Mouse (Mus musculus) small intestine, adult 2 months (tissue): ENCODE measurements around the gene Uhrf1bp1l.

Source experiments
- CTCF ChIP-seq: fragments of 200-500 bp; IDR thresholded peaks from 2 replicates; pipeline ENCODE4 v1.5.1; 2012; ENCODE audit warnings: low read depth, mild to moderate bottlenecking, control low read depth, inconsistent platforms, low read length, moderate library complexity, mixed read lengths; ENCODE audit not compliant: insufficient replicate concordance, insufficient read length; ENCODE audit errors: extremely low read depth
- POLR2A ChIP-seq: fragments of 200-500 bp; IDR thresholded peaks from 2 replicates; pipeline ENCODE4 v1.6.1; 2012; ENCODE audit warnings: low read depth, mild to moderate bottlenecking, control low read depth, inconsistent platforms, low read length, moderate library complexity

GRCm38 (mm10) chr10:89837476-89837875, 92.7 kb downstream of the Uhrf1bp1l start:
- TF ChIP-seq CTCF (no peak), POLR2A (no peak)
